ENCODE assay signal across 21 mouse cellular contexts in the genomic region with DNA sequence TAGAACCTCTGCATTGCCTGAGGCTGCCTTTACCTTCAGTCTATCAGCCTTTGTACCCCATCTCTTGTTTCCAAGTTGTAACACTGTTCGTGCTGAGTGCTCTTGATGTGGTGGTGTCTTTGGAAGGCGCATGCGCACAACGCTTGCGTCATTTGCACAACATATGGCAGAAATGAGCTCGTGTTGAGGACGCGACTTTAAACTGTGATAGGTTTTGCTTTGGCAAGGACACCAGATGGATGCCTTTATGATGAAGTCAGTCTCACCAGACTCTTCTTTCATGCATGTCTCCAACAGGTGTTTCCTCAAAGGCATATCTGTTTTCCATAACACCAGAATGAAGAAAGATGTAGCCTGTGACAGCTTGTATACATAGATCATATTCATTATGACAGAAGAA.
"Had no signal": no experiment of that assay in that cellular context is flagged by ENCODE, and none has a peak within 500 bp of the region (broad histone marks: within the 10 kb centered on the region; RNA-seq: fewer than 3 reads in every experiment).

No protein-coding gene starts in this region.

- DNase-seq: kidney, adult 18-20 months; kidney, adult 9 months; kidney, postnatal 14 days; kidney, postnatal 4 days; left cerebral cortex, postnatal 4 days; lung, adult 18-20 months; lung, postnatal 10 days; lung, postnatal 4 days; right cerebral cortex, adult 18-20 months; right cerebral cortex, postnatal 14 days; spleen, adult 18-20 months; thymus, postnatal 25 days had no signal

- H3K27ac ChIP-seq: limb, embryonic 13.5 days; liver, embryonic 15.5 days; lung, embryonic 15.5 days; midbrain, embryonic 12.5 days; midbrain, embryonic 15.5 days; neural tube, embryonic 12.5 days; neural tube, embryonic 15.5 days; stomach, embryonic 15.5 days had no signal

- H3K4me1 ChIP-seq: liver, embryonic 15.5 days; lung, embryonic 15.5 days; midbrain, embryonic 12.5 days; midbrain, embryonic 15.5 days; neural tube, embryonic 15.5 days; stomach, embryonic 15.5 days had no signal

- H3K9me3 ChIP-seq: limb, embryonic 13.5 days; liver, embryonic 15.5 days; lung, embryonic 15.5 days; midbrain, embryonic 12.5 days; midbrain, embryonic 15.5 days; neural tube, embryonic 15.5 days; stomach, embryonic 15.5 days had no signal

- H3K9ac ChIP-seq: limb, embryonic 13.5 days; liver, embryonic 15.5 days; lung, embryonic 15.5 days; midbrain, embryonic 12.5 days; midbrain, embryonic 15.5 days; neural tube, embryonic 12.5 days; neural tube, embryonic 15.5 days; stomach, embryonic 15.5 days had no signal

- H3K27me3 ChIP-seq: liver, embryonic 15.5 days; lung, embryonic 15.5 days; midbrain, embryonic 12.5 days; midbrain, embryonic 15.5 days; neural tube, embryonic 12.5 days; neural tube, embryonic 15.5 days; stomach, embryonic 15.5 days had no signal

- H3K4me3 ChIP-seq: limb, embryonic 13.5 days; liver, embryonic 15.5 days; lung, embryonic 15.5 days; midbrain, embryonic 12.5 days; midbrain, embryonic 15.5 days; neural tube, embryonic 12.5 days; neural tube, embryonic 15.5 days; stomach, embryonic 15.5 days had no signal

- H3K4me2 ChIP-seq: limb, embryonic 13.5 days; liver, embryonic 11.5 days; liver, embryonic 15.5 days; lung, embryonic 15.5 days; midbrain, embryonic 12.5 days; midbrain, embryonic 15.5 days; neural tube, embryonic 12.5 days; neural tube, embryonic 15.5 days; stomach, embryonic 15.5 days had no signal

- H3K36me3 ChIP-seq: limb, embryonic 13.5 days; liver, embryonic 15.5 days; lung, embryonic 15.5 days; midbrain, embryonic 12.5 days; midbrain, embryonic 15.5 days; neural tube, embryonic 12.5 days; neural tube, embryonic 15.5 days; stomach, embryonic 15.5 days had no signal

- ATAC-seq: midbrain, embryonic 15.5 days had no signal
